Mouse (Mus musculus) granulocyte monocyte progenitor cell, adult 5-6 weeks (primary cell): Measurements from ENCODE around the gene Hspa1l. TPM values are rescaled to one million over a fixed set of nuclear protein-coding genes. Genes with fewer than 3 reads are reported as not detected.

Experiments used
- ATAC-seq: replicated peaks from 2 replicates; pipeline ENCODE4 v1.8.0; 2016; ENCODE audit warnings: mild to moderate bottlenecking, moderate TSS enrichment, inconsistent platforms; ENCODE audit not compliant: poor library complexity, severe bottlenecking
- total RNA-seq, 2 experiments: library from RNA; stranded (forward) in 1 of 2; stranded (reverse) in 1 of 2; fragments of 200-712, 200-1000 nt in 1 of 2; fragments of >200 nt in 1 of 2; fragmentation: Nextera tagmentation in 1 of 2; gene quantifications; 2 replicates each; pipeline ENCODE4 v1.2.3; 2014 to 2017

Hspa1l gene
- total RNA-seq, 2 experiments from 2014 or later: not detected

GRCm38 (mm10) chr17:35021842-35022477 is 49.5 kb downstream of the Hspa1l start:
- ATAC-seq: no peak

GRCm38 (mm10) chr17:35022541-35023060 is 50.1 kb downstream of the Hspa1l start:
- ATAC-seq: no peak

GRCm38 (mm10) chr17:35023221-35023620 is 50.7 kb downstream of the Hspa1l start:
- no peak for ATAC-seq

GRCm38 (mm10) chr17:35023756-35024155 is 51.3 kb downstream of the Hspa1l start:
- ATAC-seq: peak; percentile 76

- ATAC-seq: no peak
Measured at GRCm38 (mm10) chr17:35024261-35024660, 51.8 kb downstream of the Hspa1l start.

- ATAC-seq: peak; percentile 13
Measured at GRCm38 (mm10) chr17:35024691-35025488, 52.4 kb downstream of the Hspa1l start.

GRCm38 (mm10) chr17:35026206-35026605 is 53.7 kb downstream of the Hspa1l start:
- ATAC-seq: no peak

GRCm38 (mm10) chr17:35027277-35028068 is 55.0 kb downstream of the Hspa1l start, which contains the start of gene Sapcd1:
Gene Sapcd1, minus strand, starts transcription at chr17:35028016.
- ATAC-seq: no peak

- ATAC-seq: no peak
Measured at GRCm38 (mm10) chr17:35028315-35028714, 55.8 kb downstream of the Hspa1l start.

Other genes with a start within 250 kb of the Hspa1l start
Only the 30 nearest of the 43 such genes appear.
- gene Stk19, start 135.8 kb upstream of the Hspa1l start, total RNA-seq (2014; fragmentation: Nextera tagmentation): 24.0 and 47.6 TPM in 2 replicates
- gene Stk19, start 135.8 kb upstream of the Hspa1l start, total RNA-seq (2017): 23.1 and 29.0 TPM in 2 replicates
- 28.3 and 50.7 TPM in 2 replicates for gene Dxo, start 135.7 kb upstream of the Hspa1l start, total RNA-seq (2014; fragmentation: Nextera tagmentation)
- gene Dxo, start 135.7 kb upstream of the Hspa1l start, total RNA-seq (2017): 30.2 and 32.1 TPM in 2 replicates
- 31.1 and 48.4 TPM in 2 replicates for gene Skiv2l, start 122.5 kb upstream of the Hspa1l start, total RNA-seq (2014; fragmentation: Nextera tagmentation)
- gene Skiv2l, start 122.5 kb upstream of the Hspa1l start, total RNA-seq (2017): 29.3 and 43.9 TPM in 2 replicates
- gene Nelfe, start 122.3 kb upstream of the Hspa1l start, total RNA-seq (2014; fragmentation: Nextera tagmentation): 53.3 and 54.5 TPM in 2 replicates
- gene Nelfe, start 122.3 kb upstream of the Hspa1l start, total RNA-seq (2017): 37.1 and 57.3 TPM in 2 replicates
- gene Cfb, start 110.2 kb upstream of the Hspa1l start, total RNA-seq (2014; fragmentation: Nextera tagmentation): not detected in 2 replicates
- gene Cfb, start 110.2 kb upstream of the Hspa1l start, total RNA-seq (2017): not detected in 2 replicates
- gene Zbtb12, start 93.2 kb upstream of the Hspa1l start, total RNA-seq (2014; fragmentation: Nextera tagmentation): 12.2 and 14.2 TPM in 2 replicates
- gene Zbtb12, start 93.2 kb upstream of the Hspa1l start, total RNA-seq (2017): 13.3 and 15.3 TPM in 2 replicates
- gene Gm20547, start 90.7 kb upstream of the Hspa1l start, total RNA-seq (2014; fragmentation: Nextera tagmentation): not detected in 2 replicates
- gene Gm20547, start 90.7 kb upstream of the Hspa1l start, total RNA-seq (2017): not detected in 2 replicates
- 1.5 and 7.7 TPM in 2 replicates for gene C2, start 74.4 kb upstream of the Hspa1l start, total RNA-seq (2014; fragmentation: Nextera tagmentation)
- 0.47 TPM in 1 of 2 replicates, not detected in the other for gene C2, start 74.4 kb upstream of the Hspa1l start, total RNA-seq (2017)
- gene Ehmt2, start 74.2 kb upstream of the Hspa1l start, total RNA-seq (2014; fragmentation: Nextera tagmentation): 78.2 and 87.0 TPM in 2 replicates
- 90.9 and 120 TPM in 2 replicates for gene Ehmt2, start 74.2 kb upstream of the Hspa1l start, total RNA-seq (2017)
- gene Slc44a4, start 58.2 kb upstream of the Hspa1l start, total RNA-seq (2014; fragmentation: Nextera tagmentation): 0.41 TPM in 1 of 2 replicates, not detected in the other
- 0.78 and 1.8 TPM in 2 replicates for gene Slc44a4, start 58.2 kb upstream of the Hspa1l start, total RNA-seq (2017)
- 30.3 and 35.3 TPM in 2 replicates for gene Neu1, start 41.5 kb upstream of the Hspa1l start, total RNA-seq (2014; fragmentation: Nextera tagmentation)
- 27.0 and 32.4 TPM in 2 replicates for gene Neu1, start 41.5 kb upstream of the Hspa1l start, total RNA-seq (2017)
- gene Hspa1b, start 13.5 kb upstream of the Hspa1l start, total RNA-seq (2014; fragmentation: Nextera tagmentation): 11.4 and 13.9 TPM in 2 replicates
- gene Hspa1b, start 13.5 kb upstream of the Hspa1l start, total RNA-seq (2017): 67.7 and 68.3 TPM in 2 replicates
- gene Gm20481, start 2.8 kb upstream of the Hspa1l start, total RNA-seq (2014; fragmentation: Nextera tagmentation): not detected in 2 replicates
- gene Gm20481, start 2.8 kb upstream of the Hspa1l start, total RNA-seq (2017): 0.34 and 1.4 TPM in 2 replicates
- 5.5 and 6.2 TPM in 2 replicates for gene Hspa1a, start 547 bp upstream of the Hspa1l start, total RNA-seq (2014; fragmentation: Nextera tagmentation)
- gene Hspa1a, start 547 bp upstream of the Hspa1l start, total RNA-seq (2017): 45.2 and 49.0 TPM in 2 replicates
- 129 and 305 TPM in 2 replicates for gene Lsm2, start 9.2 kb downstream of the Hspa1l start, total RNA-seq (2014; fragmentation: Nextera tagmentation)
- gene Lsm2, start 9.2 kb downstream of the Hspa1l start, total RNA-seq (2017): 42.0 and 71.6 TPM in 2 replicates
- gene Vars, start 28.3 kb downstream of the Hspa1l start, total RNA-seq (2014; fragmentation: Nextera tagmentation): 75.6 and 150 TPM in 2 replicates
- gene Vars, start 28.3 kb downstream of the Hspa1l start, total RNA-seq (2017): 174 and 181 TPM in 2 replicates
- gene Vwa7, start 43.9 kb downstream of the Hspa1l start, total RNA-seq (2014; fragmentation: Nextera tagmentation): 0.11 and 0.19 TPM in 2 replicates
- not detected in 2 replicates for gene Vwa7, start 43.9 kb downstream of the Hspa1l start, total RNA-seq (2017)
- gene Sapcd1, start 55.3 kb downstream of the Hspa1l start, total RNA-seq (2014; fragmentation: Nextera tagmentation): 2.5 TPM in 1 of 2 replicates, not detected in the other
- 0.90 TPM in 1 of 2 replicates, not detected in the other for gene Sapcd1, start 55.3 kb downstream of the Hspa1l start, total RNA-seq (2017)
- gene Msh5, start 74.0 kb downstream of the Hspa1l start, total RNA-seq (2014; fragmentation: Nextera tagmentation): 0.19 and 6.8 TPM in 2 replicates
- 0.62 and 3.6 TPM in 2 replicates for gene Msh5, start 74.0 kb downstream of the Hspa1l start, total RNA-seq (2017)
- gene Clic1, start 77.3 kb downstream of the Hspa1l start, total RNA-seq (2014; fragmentation: Nextera tagmentation): 231 and 245 TPM in 2 replicates
- 268 and 347 TPM in 2 replicates for gene Clic1, start 77.3 kb downstream of the Hspa1l start, total RNA-seq (2017)
- gene Ddah2, start 86.3 kb downstream of the Hspa1l start, total RNA-seq (2014; fragmentation: Nextera tagmentation): 3.4 TPM in 1 of 2 replicates, not detected in the other
- 0.57 and 3.7 TPM in 2 replicates for gene Ddah2, start 86.3 kb downstream of the Hspa1l start, total RNA-seq (2017)
- gene Ly6g6c, start 92.7 kb downstream of the Hspa1l start, total RNA-seq (2014; fragmentation: Nextera tagmentation): not detected in 2 replicates
- not detected in 2 replicates for gene Ly6g6c, start 92.7 kb downstream of the Hspa1l start, total RNA-seq (2017)
- not detected in 2 replicates for gene Mpig6b, start 93.5 kb downstream of the Hspa1l start, total RNA-seq (2014; fragmentation: Nextera tagmentation)
- not detected in 2 replicates for gene Mpig6b, start 93.5 kb downstream of the Hspa1l start, total RNA-seq (2017)
- not detected in 2 replicates for gene Ly6g6e, start 104.2 kb downstream of the Hspa1l start, total RNA-seq (2014; fragmentation: Nextera tagmentation)
- not detected in 2 replicates for gene Ly6g6e, start 104.2 kb downstream of the Hspa1l start, total RNA-seq (2017)
- not detected in 2 replicates for gene Ly6g6d, start 105.4 kb downstream of the Hspa1l start, total RNA-seq (2014; fragmentation: Nextera tagmentation)
- not detected in 2 replicates for gene Ly6g6d, start 105.4 kb downstream of the Hspa1l start, total RNA-seq (2017)
- gene Ly6g6f, start 112.9 kb downstream of the Hspa1l start, total RNA-seq (2014; fragmentation: Nextera tagmentation): not detected in 2 replicates
- not detected in 2 replicates for gene Ly6g6f, start 112.9 kb downstream of the Hspa1l start, total RNA-seq (2017)
- gene Abhd16a, start 116.6 kb downstream of the Hspa1l start, total RNA-seq (2014; fragmentation: Nextera tagmentation): 26.7 and 33.3 TPM in 2 replicates
- 27.7 and 35.0 TPM in 2 replicates for gene Abhd16a, start 116.6 kb downstream of the Hspa1l start, total RNA-seq (2017)
- not detected in 2 replicates for gene Ly6g5c, start 135.6 kb downstream of the Hspa1l start, total RNA-seq (2014; fragmentation: Nextera tagmentation)
- gene Ly6g5c, start 135.6 kb downstream of the Hspa1l start, total RNA-seq (2017): not detected in 2 replicates
- 1.6 TPM in 1 of 2 replicates, not detected in the other for gene Ly6g5b, start 142.7 kb downstream of the Hspa1l start, total RNA-seq (2014; fragmentation: Nextera tagmentation)
- gene Ly6g5b, start 142.7 kb downstream of the Hspa1l start, total RNA-seq (2017): 0.56 TPM in 1 of 2 replicates, not detected in the other
- gene Gpank1, start 148.8 kb downstream of the Hspa1l start, total RNA-seq (2014; fragmentation: Nextera tagmentation): 21.2 and 25.4 TPM in 2 replicates
- gene Gpank1, start 148.8 kb downstream of the Hspa1l start, total RNA-seq (2017): 24.0 and 26.9 TPM in 2 replicates